9 mouse cellular contexts compared by ENCODE assay signal in the genomic region with DNA sequence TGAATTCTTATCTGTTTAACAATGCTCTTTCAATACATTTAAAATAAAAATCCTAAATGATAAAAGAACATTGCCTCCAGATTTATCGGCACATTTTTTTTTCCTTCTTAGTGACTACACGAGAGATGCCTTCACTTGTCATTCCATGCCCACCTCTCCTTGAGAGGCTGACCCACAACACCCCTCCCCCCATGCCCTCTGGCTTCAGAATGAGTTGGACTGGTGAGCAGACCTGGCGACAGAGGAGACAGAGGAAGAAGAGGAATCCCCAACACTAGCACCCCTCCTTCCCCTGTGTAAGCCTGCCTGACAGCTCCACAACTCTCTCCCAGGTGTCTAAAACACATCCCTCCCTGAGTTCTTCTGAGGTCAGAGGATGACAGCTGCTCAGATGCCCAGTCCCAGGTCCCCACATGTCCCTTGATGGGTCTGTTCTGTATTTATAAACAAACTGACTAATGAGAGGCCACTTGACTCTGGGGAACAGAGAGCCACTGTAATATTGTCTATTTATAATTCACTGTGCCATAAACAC.
"Had no signal": no experiment of that assay in that cellular context is flagged by ENCODE, and none has a peak within 500 bp of the region (broad histone marks: within the 10 kb centered on the region; RNA-seq: fewer than 3 reads in every experiment).

No protein-coding gene starts in this region.

- H3K27ac ChIP-seq: kidney, postnatal 0 days; limb, embryonic 13.5 days; liver, embryonic 14.5 days; midbrain, embryonic 15.5 days had no signal

- H3K9ac ChIP-seq: limb, embryonic 13.5 days; liver, embryonic 14.5 days; midbrain, embryonic 15.5 days had no signal

- H3K4me1 ChIP-seq: limb, embryonic 13.5 days; midbrain, embryonic 15.5 days had no signal

- H3K27me3 ChIP-seq: limb, embryonic 13.5 days; midbrain, embryonic 15.5 days had no signal

- H3K9me3 ChIP-seq: limb, embryonic 13.5 days; megakaryocyte, embryonic 14.5 days; midbrain, embryonic 15.5 days had no signal

- H3K4me2 ChIP-seq: limb, embryonic 13.5 days; midbrain, embryonic 11.5 days; midbrain, embryonic 15.5 days had no signal

- H3K4me3 ChIP-seq: limb, embryonic 13.5 days; megakaryocyte, embryonic 14.5 days; midbrain, embryonic 15.5 days had no signal

- DNase-seq: spleen, adult 18-20 months; thymus, adult 2 months; thymus, postnatal 25 days had no signal

- H3K36me3 ChIP-seq: limb, embryonic 13.5 days; midbrain, embryonic 15.5 days had no signal
